Mouse (Mus musculus) intestine, embryonic 14.5 days (tissue): ENCODE results near the gene Fam98a. TPM values are rescaled to one million over a fixed set of nuclear protein-coding genes. Genes with fewer than 3 reads are reported as not detected.

Experiments used
- ATAC-seq: fragments of 200-750 bp; cut with Nextera tagmentation; replicated peaks from 2 replicates; pipeline ENCODE4 v1.8.0; 2017; ENCODE audit warnings: low read depth, moderate number of reproducible peaks, moderate TSS enrichment, moderate library complexity; ENCODE audit not compliant: low FRiP score, low TSS enrichment
- DNase-seq: peaks from one replicate; pipeline ENCODE4 v3.0.0-alpha.2; 2018; ENCODE audit warnings: low spot score
- H3K27ac ChIP-seq: fragments of 300-500 bp; sonication (generic); 2 replicates; pipeline ENCODE4 v1.5.1; 2014; ENCODE audit warnings: low read depth, mild to moderate bottlenecking, control low read depth
- H3K27me3 ChIP-seq: fragments of 300-500 bp; sonication (generic); replicated peaks from 2 replicates; pipeline ENCODE4 v1.6.1; 2014; ENCODE audit warnings: low read length, control low read depth; ENCODE audit not compliant: control insufficient read depth, insufficient read depth
- H3K36me3 ChIP-seq: fragments of 300-500 bp; sonication (generic); 2 replicates; pipeline ENCODE4 v1.6.1; 2014; ENCODE audit warnings: low read length, control low read depth; ENCODE audit not compliant: control insufficient read depth, insufficient read depth
- H3K4me1 ChIP-seq: fragments of 300-500 bp; sonication (generic); replicated peaks from 2 replicates; pipeline ENCODE4 v1.6.1; 2014; ENCODE audit warnings: low read length, control low read depth, mixed read lengths; ENCODE audit not compliant: control insufficient read depth, insufficient read depth
- H3K4me2 ChIP-seq: fragments of 300-500 bp; sonication (generic); 2 replicates; pipeline ENCODE4 v1.6.1; 2014; ENCODE audit warnings: low read length
- H3K4me3 ChIP-seq: fragments of 300-500 bp; sonication (generic); 2 replicates; pipeline ENCODE4 v1.5.1; 2014; ENCODE audit warnings: low read depth, low read length, control low read depth, mixed read lengths
- H3K9ac ChIP-seq: fragments of 300-500 bp; sonication (generic); 2 replicates; pipeline ENCODE4 v1.6.1; 2014; ENCODE audit warnings: mild to moderate bottlenecking, low read length
- H3K9me3 ChIP-seq: fragments of 300-500 bp; sonication (generic); 2 replicates; pipeline ENCODE4 v1.6.1; 2016; ENCODE audit warnings: low read length, control low read depth; ENCODE audit not compliant: control insufficient read depth
- WGBS: fragments of 180-500 bp; shearing (Covaris S2); extraction: QIAGEN DNeasy Blood & Tissue Kit; methylation state at CpG from one replicate; pipeline ENCODE4 v1.1.7; 2014; 5-methylcytosine and 5-hydroxymethylcytosine counted together
- polyA plus RNA-seq: library from polyadenylated mRNA; unstranded; fragments of >200 nt; fragmentation: Nextera tagmentation; extraction: Ambion mirVana; gene quantifications from 2 replicates; pipeline ENCODE4 v1.2.1, GENCODE M21; 2014

Gene Fam98a
- polyA plus RNA-seq, 1 experiment from 2014 or later, result 8.3 TPM

DNA sequence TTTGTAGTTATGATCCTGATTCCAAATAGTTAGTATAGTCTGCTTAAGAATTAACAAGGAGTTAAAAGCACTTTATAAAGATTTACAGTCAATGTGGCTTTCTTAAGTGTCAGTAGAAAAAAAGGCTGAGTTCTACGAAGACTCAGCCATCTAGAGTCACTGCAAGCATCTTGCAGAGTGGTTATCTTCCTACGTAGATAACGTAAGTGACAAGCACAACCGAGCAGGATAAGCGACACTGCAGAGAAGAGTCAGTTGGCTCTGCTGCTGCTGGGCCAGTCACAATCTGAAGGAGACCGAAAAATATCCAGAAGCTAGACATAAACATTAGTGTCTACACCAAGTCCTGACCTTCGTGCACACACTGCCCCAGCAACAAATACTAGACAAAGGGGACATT lies 8.3 kb downstream of the Fam98a start:
- ATAC-seq (no peak), DNase-seq (no peak)
- 0 out of 2 replicates have a peak, but pooled peaks cover 3% of the 10 kb centered on the region for H3K4me1 ChIP-seq
- H3K9me3 ChIP-seq, result no peaks in the 10 kb centered on the region
- H3K27ac ChIP-seq, result no peak overlapping the region
- H3K27me3 ChIP-seq, result no peaks in the 10 kb centered on the region
- H3K36me3 ChIP-seq, result peaks cover 70% of the 10 kb centered on the region
- 66% methylated on average over 7 of the region's 7 CpGs for WGBS
- no peak overlapping the region for H3K9ac ChIP-seq
- no peak overlapping the region for H3K4me3 ChIP-seq
- H3K4me2 ChIP-seq, result no peak overlapping the region

DNA sequence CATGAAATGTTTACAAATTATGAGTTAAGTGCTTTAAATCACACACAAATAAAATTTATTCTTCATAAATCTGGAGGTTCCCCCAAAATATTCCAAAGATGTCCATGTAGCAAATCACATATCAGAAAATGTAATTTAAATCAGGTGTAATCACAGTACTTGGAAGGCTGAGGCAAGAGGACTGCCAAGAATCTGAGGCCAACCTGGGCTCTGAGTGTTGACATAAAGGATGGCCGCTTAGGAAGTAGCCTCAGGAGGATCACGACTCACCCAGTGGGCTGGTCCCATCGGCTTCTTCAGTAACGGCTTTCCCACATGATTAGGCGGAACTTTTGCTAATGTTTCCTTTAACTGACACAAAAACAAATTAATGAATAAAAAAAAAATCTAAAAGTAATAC lies 11.9 kb downstream of the Fam98a start:
- Histone ChIP-seq H3K4me2 (no peak overlapping the region), H3K4me1 (0 out of 2 replicates have a peak, but pooled peaks cover 3% of the 10 kb centered on the region), H3K9me3 (no peaks in the 10 kb centered on the region), H3K27ac (no peak overlapping the region), H3K27me3 (no peaks in the 10 kb centered on the region), H3K4me3 (no peak overlapping the region), H3K36me3 (peaks cover 50% of the 10 kb centered on the region), H3K9ac (no peak overlapping the region)
- no peak for DNase-seq
- ATAC-seq, result no peak
- 76% methylated on average over 5 of the region's 5 CpGs for WGBS

DNA sequence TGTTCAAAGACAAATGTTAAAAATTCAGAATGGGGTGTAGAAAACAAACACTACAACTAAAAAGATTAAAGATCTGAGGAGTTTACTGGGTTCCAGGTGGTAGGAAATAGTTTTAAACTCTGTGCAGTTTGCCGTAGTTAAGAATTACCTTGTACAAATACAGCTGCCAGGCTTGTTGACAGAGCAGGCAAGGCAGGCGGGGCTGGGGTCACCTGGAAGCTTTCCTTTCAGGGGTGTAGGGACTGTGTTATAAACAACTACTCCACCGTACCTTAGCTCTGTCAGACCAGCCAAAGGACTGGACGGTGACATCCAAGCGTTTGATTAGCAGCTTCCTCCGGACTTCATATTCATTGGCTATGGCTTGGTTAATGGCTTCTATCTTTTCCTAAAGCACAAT lies 12.6 kb downstream of the Fam98a start:
- H3K27ac ChIP-seq, result no peak overlapping the region
- no peak overlapping the region for H3K4me3 ChIP-seq
- no peak overlapping the region for H3K4me2 ChIP-seq
- peaks cover 43% of the 10 kb centered on the region for H3K36me3 ChIP-seq
- ATAC-seq (no peak), DNase-seq (no peak)
- H3K4me1 ChIP-seq, result 0 out of 2 replicates have a peak, but pooled peaks cover 3% of the 10 kb centered on the region
- H3K27me3 ChIP-seq, result no peaks in the 10 kb centered on the region
- no peak overlapping the region for H3K9ac ChIP-seq
- whole genome bisulfite sequencing, result 55% methylated on average over 6 of the region's 6 CpGs
- H3K9me3 ChIP-seq, result no peaks in the 10 kb centered on the region

DNA sequence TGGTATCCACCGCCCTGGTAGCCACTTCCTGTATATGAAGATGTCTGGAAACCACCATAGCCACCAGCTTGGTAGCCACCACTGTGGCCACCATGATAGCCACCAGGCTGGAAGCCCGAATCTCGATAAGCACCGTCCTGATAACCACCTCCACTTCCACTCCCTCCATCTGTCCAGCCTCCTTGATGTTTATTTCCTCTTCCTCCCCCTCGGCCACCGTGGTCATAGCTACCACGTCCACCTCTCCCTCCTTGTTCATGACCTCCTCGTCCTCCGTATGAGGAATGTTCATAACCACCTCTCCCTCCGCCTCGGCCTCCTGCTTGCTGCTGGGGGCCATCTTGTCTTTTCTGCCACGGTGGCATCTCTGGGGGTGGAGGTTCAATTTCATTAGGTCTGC lies 13.3 kb downstream of the Fam98a start:
- peaks cover 37% of the 10 kb centered on the region for H3K36me3 ChIP-seq
- H3K4me1 ChIP-seq, result 0 out of 2 replicates have a peak, but pooled peaks cover 3% of the 10 kb centered on the region
- no peak overlapping the region for H3K27ac ChIP-seq
- no peak for DNase-seq
- no peak overlapping the region for H3K4me2 ChIP-seq
- H3K4me3 ChIP-seq, result no peak overlapping the region
- H3K27me3 ChIP-seq, result no peaks in the 10 kb centered on the region
- no peak overlapping the region for H3K9ac ChIP-seq
- WGBS, result 82% methylated on average over 12 of the region's 12 CpGs
- ATAC-seq, result no peak
- no peaks in the 10 kb centered on the region for H3K9me3 ChIP-seq

DNA sequence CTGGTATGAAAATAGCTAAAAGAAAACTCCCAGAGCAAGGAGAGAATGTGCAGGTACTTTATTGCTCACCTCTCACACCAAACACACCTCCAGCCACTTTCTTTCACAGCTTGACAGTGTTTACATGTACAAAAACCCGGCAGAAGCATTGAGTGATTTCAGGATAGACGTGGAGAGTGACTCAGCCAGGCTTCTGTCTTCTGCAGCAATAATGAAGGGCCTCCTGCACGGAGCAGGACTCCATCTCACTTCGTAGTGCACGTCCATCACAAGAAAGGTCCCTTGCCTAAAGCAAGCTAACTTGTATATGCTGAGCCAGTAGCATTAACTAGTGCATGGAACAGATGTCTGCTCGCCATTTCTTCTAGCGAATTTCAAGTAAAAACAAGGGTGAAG lies 14.7 kb downstream of the Fam98a start:
- WGBS, result 52% methylated on average over 7 of the region's 7 CpGs
- H3K4me1 ChIP-seq, result 0 out of 2 replicates have a peak, but pooled peaks cover 3% of the 10 kb centered on the region

DNA sequence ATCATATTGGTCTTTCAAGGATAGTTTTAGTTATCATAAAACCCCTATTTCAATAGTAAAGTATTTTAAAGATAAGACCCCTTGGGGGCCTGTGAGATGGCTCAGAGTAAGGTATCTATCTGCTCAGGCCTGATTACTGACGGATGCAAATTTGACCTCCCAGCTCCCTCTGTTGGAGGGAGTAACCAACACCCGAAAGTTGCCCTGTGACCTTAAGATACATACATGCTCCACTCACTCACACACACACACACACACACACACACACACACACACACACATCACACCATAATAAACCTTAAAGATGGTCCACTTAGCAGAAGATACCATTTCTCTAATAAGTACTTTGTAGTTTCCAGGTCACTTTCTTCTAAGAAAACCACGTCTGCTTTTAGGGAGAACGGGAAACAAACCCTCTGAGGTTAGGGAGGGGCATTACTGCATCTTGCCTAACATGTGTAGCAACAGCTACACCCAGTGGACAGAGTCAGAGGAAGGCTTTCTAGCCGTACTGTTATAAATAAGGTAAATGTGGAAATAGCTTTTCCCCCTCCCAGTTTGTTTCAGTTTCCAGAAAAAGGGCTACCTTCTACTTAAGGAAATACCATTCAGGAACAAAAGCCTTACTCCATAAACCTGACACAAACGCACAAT lies 15.2 kb downstream of the Fam98a start:
- ATAC-seq (0 out of 2 replicates have a peak, but pooled peaks have one; percentile 48), DNase-seq (no peak)
- H3K27ac ChIP-seq, result no peak overlapping the region
- H3K9ac ChIP-seq, result no peak overlapping the region
- H3K27me3 ChIP-seq, result no peaks in the 10 kb centered on the region
- no peaks in the 10 kb centered on the region for H3K9me3 ChIP-seq
- 0 out of 2 replicates have a peak, but pooled peaks cover 3% of the 10 kb centered on the region for H3K4me1 ChIP-seq
- H3K36me3 ChIP-seq, result peaks cover 23% of the 10 kb centered on the region
- no peak overlapping the region for H3K4me3 ChIP-seq
- H3K4me2 ChIP-seq, result no peak overlapping the region
- WGBS, result 19% methylated on average over 6 of the region's 6 CpGs

More for the DNA sequence above, 14.7 kb downstream of the Fam98a start:
- no peak overlapping the region for H3K27ac ChIP-seq
- no peak for ATAC-seq
- no peaks in the 10 kb centered on the region for H3K27me3 ChIP-seq
- no peak for DNase-seq
- H3K36me3 ChIP-seq, result peaks cover 27% of the 10 kb centered on the region
- no peaks in the 10 kb centered on the region for H3K9me3 ChIP-seq
- no peak overlapping the region for H3K9ac ChIP-seq
- H3K4me2 ChIP-seq, result no peak overlapping the region
- H3K4me3 ChIP-seq, result no peak overlapping the region

DNA sequence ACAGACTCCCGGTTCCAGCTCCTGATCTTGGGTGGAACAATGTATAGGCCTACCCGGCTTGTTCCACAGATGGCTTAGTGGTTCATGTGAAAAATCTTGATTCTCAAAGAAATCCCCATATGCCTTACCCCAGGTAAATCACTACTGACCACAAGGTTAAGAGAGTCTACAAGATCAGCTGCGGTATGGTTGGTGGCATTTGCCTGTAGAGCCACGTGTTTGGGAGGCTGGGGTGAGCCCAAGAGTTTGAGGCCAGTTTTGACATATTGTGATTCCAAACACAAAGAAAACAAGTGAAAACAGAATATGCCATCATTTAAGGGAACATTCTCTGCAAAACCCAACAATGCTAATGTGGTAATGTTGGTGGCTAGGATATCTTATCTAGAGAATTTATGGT lies 16.1 kb downstream of the Fam98a start:
- WGBS, result 93% methylated on average over 4 of the region's 4 CpGs
- peaks cover 23% of the 10 kb centered on the region for H3K36me3 ChIP-seq
- no peaks in the 10 kb centered on the region for H3K27me3 ChIP-seq
- DNase-seq (no peak), ATAC-seq (no peak)
- H3K9me3 ChIP-seq, result no peaks in the 10 kb centered on the region
- no peak overlapping the region for H3K9ac ChIP-seq
- H3K27ac ChIP-seq, result no peak overlapping the region
- H3K4me1 ChIP-seq, result 0 out of 2 replicates have a peak, but pooled peaks cover 3% of the 10 kb centered on the region
- no peak overlapping the region for H3K4me2 ChIP-seq
- H3K4me3 ChIP-seq, result no peak overlapping the region

DNA sequence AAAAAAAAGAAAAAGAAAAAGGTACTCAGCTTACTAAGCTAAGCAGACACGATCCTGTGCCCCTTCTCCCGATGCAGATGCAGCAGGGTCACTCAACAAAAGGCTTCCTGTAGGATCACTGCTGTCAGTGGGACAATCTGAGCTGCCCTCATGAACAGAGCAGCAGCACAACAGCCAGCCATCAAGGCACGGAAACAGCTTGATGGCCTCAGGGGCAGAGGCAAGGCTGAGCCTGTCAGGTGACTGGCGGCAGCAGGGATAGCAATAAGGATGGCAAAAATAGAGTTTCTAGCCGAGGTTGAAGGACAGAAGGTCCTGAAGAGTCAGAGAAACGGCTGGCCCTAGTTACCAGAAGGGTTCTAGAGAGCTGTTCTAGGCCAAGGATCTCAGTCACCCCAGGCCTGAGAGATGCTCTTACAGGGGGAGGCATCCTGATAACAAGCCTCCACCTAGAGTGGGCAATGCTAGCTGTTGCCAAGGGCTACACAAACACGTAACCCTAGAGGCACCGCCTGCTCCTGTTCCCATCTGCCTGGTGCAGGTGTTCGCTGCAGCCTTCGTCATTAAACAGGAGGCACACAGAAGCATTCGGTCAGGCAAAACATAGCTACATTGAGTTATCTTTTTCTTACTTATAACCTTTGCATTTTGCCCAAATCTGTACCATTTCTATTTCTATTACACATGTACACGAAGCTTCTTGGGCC lies 17.3 kb downstream of the Fam98a start:
- H3K4me1 ChIP-seq, result 0 out of 2 replicates have a peak, but pooled peaks cover 3% of the 10 kb centered on the region
- H3K36me3 ChIP-seq, result peaks cover 14% of the 10 kb centered on the region
- 76% methylated on average over 12 of the region's 12 CpGs for WGBS
- H3K4me2 ChIP-seq, result no peak overlapping the region
- DNase-seq (no peak), ATAC-seq (0 out of 2 replicates have a peak, but pooled peaks have one; percentile 21)
- H3K4me3 ChIP-seq, result no peak overlapping the region
- no peak overlapping the region for H3K27ac ChIP-seq
- H3K27me3 ChIP-seq, result no peaks in the 10 kb centered on the region
- H3K9ac ChIP-seq, result no peak overlapping the region
- H3K9me3 ChIP-seq, result no peaks in the 10 kb centered on the region
